8 mouse cellular contexts compared by ENCODE assay signal in the genomic region with DNA sequence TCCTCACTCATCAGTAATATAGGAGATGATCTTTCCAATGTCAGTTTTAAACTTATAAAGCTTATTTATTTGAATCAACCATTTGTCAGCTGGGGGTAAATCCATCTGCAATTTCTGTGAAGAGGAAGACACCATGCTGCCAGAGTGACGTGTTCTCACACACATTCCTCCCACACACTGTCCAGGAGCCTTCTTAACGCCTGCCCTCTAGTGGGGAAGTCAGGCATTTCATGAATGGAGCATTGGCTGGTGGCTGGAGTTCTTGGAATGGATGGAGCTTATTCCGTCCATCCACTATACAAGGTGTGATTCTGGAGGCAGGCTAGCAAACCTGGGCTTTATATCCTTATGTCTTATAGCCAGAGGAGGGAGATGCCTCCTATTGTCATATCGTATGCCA. TPM values are rescaled to one million over a fixed set of nuclear protein-coding genes. Genes with fewer than 3 reads are reported as not detected.
DNase-seq lines count a peak whose midpoint lies in the region; ATAC-seq lines count a peak whose summit lies in the region.

No protein-coding gene starts in this region.

- H3K36me3 ChIP-seq in hindbrain, embryonic 10.5 days: peaks cover 92% of the 10 kb centered on the region
- H3K36me3 ChIP-seq in hindbrain, embryonic 13.5 days: peaks cover 90% of the 10 kb centered on the region

- no peak overlapping the region for H3K4me2 ChIP-seq in hindbrain, embryonic 13.5 days

- 30% methylated on average over 4 of the region's 4 CpGs for WGBS in hindbrain, embryonic 10.5 days
- 37% methylated on average over 4 of the region's 4 CpGs for WGBS in hindbrain, embryonic 13.5 days

- no peak for ATAC-seq in hindbrain, embryonic 13.5 days (ENCODE audit: low FRiP score)

- no peaks in the 10 kb centered on the region for H3K9me3 ChIP-seq in hindbrain, embryonic 10.5 days
- H3K9me3 ChIP-seq in hindbrain, embryonic 13.5 days: no peaks in the 10 kb centered on the region

- H3K27ac ChIP-seq in hindbrain, embryonic 10.5 days: no peak overlapping the region
- H3K27ac ChIP-seq in hindbrain, embryonic 13.5 days: no peak overlapping the region

- H3K9ac ChIP-seq in hindbrain, embryonic 13.5 days: no peak overlapping the region

- no peak overlapping the region for H3K4me3 ChIP-seq in hindbrain, embryonic 10.5 days
- no peak overlapping the region for H3K4me3 ChIP-seq in hindbrain, embryonic 13.5 days

- 0 out of 2 replicates have a peak, but pooled peaks cover 3% of the 10 kb centered on the region for H3K4me1 ChIP-seq in hindbrain, embryonic 10.5 days (replicated peaks)
- H3K4me1 ChIP-seq in hindbrain, embryonic 13.5 days (replicated peaks): no peaks in the 10 kb centered on the region

- DNase-seq in hindbrain, embryonic 10.5 days (ENCODE audit: low spot score): peak; percentile 68
- peak; percentile 69 for DNase-seq in adrenal gland, postnatal 25 days
- peak; percentile 72 for DNase-seq in embryo, embryonic 9.5 days (ENCODE audit: extremely low spot score)
- peak; percentile 80 for DNase-seq in heart, adult 8-10 months (ENCODE audit: low spot score)
- peak; percentile 88 for DNase-seq in layer of hippocampus, adult 9-11 months
- DNase-seq in lung, postnatal 36 days: peak; percentile 85
- peak; percentile 78 to 82 for DNase-seq in right cerebral cortex, postnatal 36 days (ENCODE audit: low spot score in 2 of 2)

- no peaks in the 10 kb centered on the region for H3K27me3 ChIP-seq in hindbrain, embryonic 10.5 days (ENCODE audit: insufficient read depth, poor library complexity, severe bottlenecking)
- no peaks in the 10 kb centered on the region for H3K27me3 ChIP-seq in hindbrain, embryonic 13.5 days

RNA-seq across cellular contexts. Expression of gene Vps33a, which starts 37.0 kb away (rescaled TPM):
- polyA plus RNA-seq in hindbrain, embryonic 10.5 days (2016; fragmentation: Nextera tagmentation; extraction: Ambion mirVana): 35.8 and 37.6 TPM in 2 replicates
- polyA plus RNA-seq in hindbrain, embryonic 13.5 days (2015; fragmentation: Nextera tagmentation; extraction: Ambion mirVana): 39.9 and 44.9 TPM in 2 replicates
- total RNA-seq in adrenal gland, postnatal 25 days (2021): 40.2 and 51.5 TPM in 2 replicates
- total RNA-seq in heart, adult 8-10 months (2022): 10 to 100 TPM; 25.5 to 37.2 (median 28.6) TPM
